Mouse (Mus musculus): ENCODE measurements around the gene Zpld1. TPM values are rescaled to one million over a fixed set of nuclear protein-coding genes. Genes with fewer than 3 reads are reported as not detected.

Gene Zpld1
- total RNA-seq (2021): not detected

- no peak for DNase-seq
- intact Hi-C loops (cut with DNase I): no loop called here
Observed at GRCm38 (mm10) chr16:55297886-55298285, at the start of gene Zpld1. Gene Zpld1, minus strand, starts transcription at chr16:55297986.

GRCm38 (mm10) chr16:55345644-55346043, 47.9 kb upstream of the Zpld1 start:
- DNase-seq: no peak
- intact Hi-C loops (cut with DNase I): no loop called here

GRCm38 (mm10) chr16:55321542-55322514, 24.0 kb upstream of the Zpld1 start:
- intact Hi-C loops (cut with DNase I): no loop called here
- no peak for DNase-seq

GRCm38 (mm10) chr16:55316996-55317395, 19.2 kb upstream of the Zpld1 start:
- DNase-seq: no peak

GRCm38 (mm10) chr16:55312106-55312505, 14.3 kb upstream of the Zpld1 start:
- no peak for DNase-seq
- intact Hi-C loops (cut with DNase I): no loop called here

More at GRCm38 (mm10) chr16:55316996-55317395, 19.2 kb upstream of the Zpld1 start:
- intact Hi-C loops (cut with DNase I): no loop called here

- intact Hi-C loops (cut with DNase I): no loop called here
- no peak for DNase-seq
Observed at GRCm38 (mm10) chr16:55282696-55283095, 15.1 kb downstream of the Zpld1 start.

GRCm38 (mm10) chr16:55277447-55277846, 20.3 kb downstream of the Zpld1 start:
- intact Hi-C loops (cut with DNase I): no loop called here
- DNase-seq: no peak

- DNase-seq: no peak
- intact Hi-C loops (cut with DNase I): no loop called here
Observed at GRCm38 (mm10) chr16:55265281-55265680, 32.5 kb downstream of the Zpld1 start.

- DNase-seq: no peak
- intact Hi-C loops (cut with DNase I): no loop called here
Observed at GRCm38 (mm10) chr16:55260862-55261574, 36.8 kb downstream of the Zpld1 start.

GRCm38 (mm10) chr16:55259719-55260118, 38.1 kb downstream of the Zpld1 start:
- no peak for DNase-seq
- intact Hi-C loops (cut with DNase I): no loop called here

GRCm38 (mm10) chr16:55240996-55241395, 56.8 kb downstream of the Zpld1 start:
- intact Hi-C loops (cut with DNase I): no loop called here
- no peak for DNase-seq

- intact Hi-C loops (cut with DNase I): no loop called here
- no peak for DNase-seq
Observed at GRCm38 (mm10) chr16:55228995-55229622, 68.7 kb downstream of the Zpld1 start.

- intact Hi-C loops (cut with DNase I): no loop called here
- no peak for DNase-seq
Observed at GRCm38 (mm10) chr16:55203945-55204344, 93.8 kb downstream of the Zpld1 start.

- DNase-seq: no peak
- intact Hi-C loops (cut with DNase I): no loop called here
Observed at GRCm38 (mm10) chr16:55190397-55190796, 107.4 kb downstream of the Zpld1 start.

GRCm38 (mm10) chr16:55185370-55185769, 112.4 kb downstream of the Zpld1 start:
- no peak for DNase-seq
- intact Hi-C loops (cut with DNase I): no loop called here
